Mouse (Mus musculus): ENCODE measurements around the gene Smarcc1.

DNA sequence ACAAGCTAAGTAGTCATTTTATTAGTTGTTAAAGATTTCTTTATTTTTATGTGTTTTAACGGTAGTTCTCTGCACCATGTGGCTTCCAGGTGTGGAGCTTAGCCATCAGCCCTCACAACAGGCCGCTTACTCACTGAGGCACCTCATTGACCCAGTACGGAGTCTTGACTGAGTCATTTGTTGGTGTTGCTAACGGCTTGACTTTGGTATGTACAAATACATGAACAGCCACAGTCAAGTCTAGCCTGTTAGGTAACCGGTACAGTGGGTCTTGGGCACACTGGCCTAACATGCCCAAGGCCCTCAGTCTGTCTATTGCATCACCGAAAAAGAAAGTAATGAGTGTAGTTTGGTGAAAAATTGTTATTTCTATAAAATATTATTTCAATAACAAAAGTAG lies 111.2 kb downstream of the Smarcc1 start:
- TF ChIP-seq CTCF (IDR thresholded peaks at IDR 0.05; ENCODE audit: borderline replicate concordance, insufficient read depth, low read length): no peak
- TF ChIP-seq POLR2A (IDR thresholded peaks at IDR 0.05; ENCODE audit: low read depth, low read length): no peak

Measured in embryonic fibroblast, embryonic 13.5 days (primary cell).